Mouse (Mus musculus) forebrain, embryonic 11.5 days (tissue): ENCODE measurements around the gene Kcnh4. TPM values are rescaled to one million over a fixed set of nuclear protein-coding genes. Genes with fewer than 3 reads are reported as not detected.

Experiments
- ATAC-seq: fragments of 200-750 bp; cut with Nextera tagmentation; replicated peaks from 2 replicates; pipeline ENCODE4 v1.8.0; 2017; ENCODE audit warnings: moderate TSS enrichment; ENCODE audit not compliant: low FRiP score
- DNase-seq: peaks from one replicate; pipeline ENCODE4 v3.0.0-alpha.2; 2017; ENCODE audit warnings: low spot score
- H3K27ac ChIP-seq: fragments of 300-500 bp; sonication (generic); 2 replicates; pipeline ENCODE4 v1.5.1; 2014; ENCODE audit warnings: low read depth, low read length
- H3K27me3 ChIP-seq: fragments of 300-500 bp; sonication (generic); 2 replicates; pipeline ENCODE4 v1.6.1; 2014; ENCODE audit warnings: mild to moderate bottlenecking, low read length, mixed read lengths; ENCODE audit not compliant: control insufficient read depth, insufficient read depth
- H3K36me3 ChIP-seq: fragments of 300-500 bp; sonication (generic); 2 replicates; pipeline ENCODE4 v1.6.1; 2014; ENCODE audit warnings: mild to moderate bottlenecking, low read length, moderate library complexity, mixed read lengths; ENCODE audit not compliant: control insufficient read depth, insufficient read depth
- H3K4me1 ChIP-seq: fragments of 300-500 bp; sonication (generic); replicated peaks from 2 replicates; pipeline ENCODE4 v1.6.1; 2014; ENCODE audit warnings: low read length, mixed read lengths; ENCODE audit not compliant: control insufficient read depth, insufficient read depth
- H3K4me2 ChIP-seq: fragments of 300-500 bp; sonication (generic); 2 replicates; pipeline ENCODE4 v1.6.1; 2014; ENCODE audit warnings: low read depth, mild to moderate bottlenecking, low read length, moderate library complexity, mixed read lengths; ENCODE audit not compliant: severe bottlenecking
- H3K4me3 ChIP-seq: fragments of 300-500 bp; sonication (generic); 2 replicates; pipeline ENCODE4 v1.5.1; 2014; ENCODE audit warnings: low read depth, low read length
- H3K9ac ChIP-seq: fragments of 300-500 bp; sonication (generic); 2 replicates; pipeline ENCODE4 v1.6.1; 2014; ENCODE audit warnings: low read length
- H3K9me3 ChIP-seq: fragments of 300-500 bp; sonication (generic); 2 replicates; pipeline ENCODE4 v1.6.1; 2016; ENCODE audit warnings: low read length, mixed read lengths; ENCODE audit not compliant: control insufficient read depth
- WGBS: fragments of 180-500 bp; shearing (Covaris S2); extraction: QIAGEN DNeasy Blood & Tissue Kit; methylation state at CpG from one replicate; pipeline ENCODE4 v1.1.7; 2014; 5-methylcytosine and 5-hydroxymethylcytosine counted together
- polyA plus RNA-seq: library from polyadenylated mRNA; unstranded; fragments of >200 nt; fragmentation: Nextera tagmentation; extraction: Ambion mirVana; gene quantifications from 2 replicates; pipeline ENCODE4 v1.2.1, GENCODE M21; 2014

Kcnh4 gene
- polyA plus RNA-seq, 1 experiment from 2014 or later, result 2.7 TPM

DNA sequence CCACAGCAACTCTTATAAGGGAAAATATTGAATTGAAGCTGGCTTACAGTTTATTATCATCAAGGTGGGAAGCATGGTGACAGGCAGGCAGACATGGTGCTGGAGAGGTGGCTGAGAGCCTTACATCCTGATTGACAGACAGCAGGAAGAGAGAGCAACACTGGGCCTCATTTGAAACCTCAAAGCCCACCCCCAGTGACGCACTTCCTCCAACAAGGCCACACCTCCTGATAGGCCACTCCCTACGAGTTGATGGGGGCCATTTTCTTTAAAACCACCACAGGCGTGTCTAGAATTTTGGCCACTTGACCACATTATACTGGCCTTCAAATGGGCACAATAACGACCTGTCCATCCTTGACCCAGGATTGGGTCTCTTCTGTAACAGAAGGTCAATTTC lies 14.5 kb upstream of the Kcnh4 start:
- no peak for DNase-seq
- no peaks in the 10 kb centered on the region for H3K9me3 ChIP-seq
- no peaks in the 10 kb centered on the region for H3K27me3 ChIP-seq
- no peak for ATAC-seq
- no peaks in the 10 kb centered on the region for H3K36me3 ChIP-seq
- no peak overlapping the region for H3K4me3 ChIP-seq
- 76% methylated on average over 4 of the region's 4 CpGs for WGBS
- no peak overlapping the region for H3K4me2 ChIP-seq
- no peak overlapping the region for H3K9ac ChIP-seq
- no peak overlapping the region for H3K27ac ChIP-seq
- H3K4me1 ChIP-seq, result no peaks in the 10 kb centered on the region

GRCm38 (mm10) chr11:100770646-100771408 lies 11.1 kb upstream of the Kcnh4 start, which contains the start of gene Ghdc:
TSS of gene Ghdc (minus strand) at chr11:100770957.
- Histone ChIP-seq H3K36me3 (no peaks in the 10 kb centered on the region), H3K27me3 (no peaks in the 10 kb centered on the region), H3K4me1 (no peaks in the 10 kb centered on the region), H3K4me3 (peak within 1 kb of the TSS; percentile 35), H3K9me3 (no peaks in the 10 kb centered on the region), H3K4me2 (peak within 1 kb of the TSS; percentile 48), H3K9ac (peak within 1 kb of the TSS; percentile 37; the same call in 1 of the 2 replicates), H3K27ac (no peak within 1 kb of the TSS)
- peak; percentile 64 for DNase-seq
- WGBS, result 28% methylated on average over 17 of the region's 17 CpGs
- no peak for ATAC-seq

GRCm38 (mm10) chr11:100769980-100770379 lies 10.2 kb upstream of the Kcnh4 start:
- 54% methylated on average over 6 of the region's 6 CpGs for WGBS
- Histone ChIP-seq H3K4me2 (peak overlapping the region; percentile 48; the same call in 1 of the 2 replicates), H3K27me3 (no peaks in the 10 kb centered on the region), H3K4me1 (no peaks in the 10 kb centered on the region), H3K36me3 (no peaks in the 10 kb centered on the region), H3K27ac (no peak overlapping the region), H3K9ac (no peak overlapping the region), H3K4me3 (peak overlapping the region; percentile 6; the same call in 1 of the 2 replicates), H3K9me3 (no peaks in the 10 kb centered on the region)
- DNase-seq (no peak), ATAC-seq (no peak)

- Histone ChIP-seq H3K36me3 (no peaks in the 10 kb centered on the region), H3K27me3 (no peaks in the 10 kb centered on the region), H3K9ac (no peak overlapping the region), H3K9me3 (no peaks in the 10 kb centered on the region), H3K4me1 (no peaks in the 10 kb centered on the region), H3K4me2 (no peak overlapping the region), H3K27ac (no peak overlapping the region), H3K4me3 (no peak overlapping the region)
- ATAC-seq (no peak), DNase-seq (no peak)
- 90% methylated on average over 5 of the region's 5 CpGs for WGBS
Measured at GRCm38 (mm10) chr11:100767871-100768270, 8.1 kb upstream of the Kcnh4 start.

DNA sequence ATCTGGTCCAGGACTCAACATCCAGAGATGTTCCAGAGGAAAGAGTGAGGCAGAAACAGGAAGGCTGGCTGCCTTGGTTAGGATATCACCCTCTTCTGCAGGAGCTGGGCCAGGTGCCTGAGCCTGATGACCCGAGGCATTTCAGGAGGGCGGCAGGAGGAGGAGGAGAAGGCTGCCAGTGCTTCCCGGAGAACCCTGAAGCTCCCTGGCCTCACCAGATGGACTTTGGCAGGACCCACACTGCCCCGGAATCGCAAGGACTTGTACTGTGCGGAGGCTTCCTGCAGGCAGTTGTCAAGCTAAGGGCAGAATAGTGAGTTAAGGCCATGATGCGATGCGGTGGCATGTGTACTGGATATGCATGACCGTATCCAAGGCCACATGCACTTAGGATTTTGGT lies 7.0 kb upstream of the Kcnh4 start:
- Histone ChIP-seq H3K4me1 (no peaks in the 10 kb centered on the region), H3K9ac (no peak overlapping the region), H3K36me3 (no peaks in the 10 kb centered on the region), H3K27me3 (no peaks in the 10 kb centered on the region; the same call in 1 of the 2 replicates), H3K9me3 (no peaks in the 10 kb centered on the region), H3K4me3 (no peak overlapping the region), H3K27ac (no peak overlapping the region), H3K4me2 (no peak overlapping the region)
- WGBS, result 90% methylated on average over 9 of the region's 9 CpGs
- no peak for ATAC-seq
- no peak for DNase-seq

DNA sequence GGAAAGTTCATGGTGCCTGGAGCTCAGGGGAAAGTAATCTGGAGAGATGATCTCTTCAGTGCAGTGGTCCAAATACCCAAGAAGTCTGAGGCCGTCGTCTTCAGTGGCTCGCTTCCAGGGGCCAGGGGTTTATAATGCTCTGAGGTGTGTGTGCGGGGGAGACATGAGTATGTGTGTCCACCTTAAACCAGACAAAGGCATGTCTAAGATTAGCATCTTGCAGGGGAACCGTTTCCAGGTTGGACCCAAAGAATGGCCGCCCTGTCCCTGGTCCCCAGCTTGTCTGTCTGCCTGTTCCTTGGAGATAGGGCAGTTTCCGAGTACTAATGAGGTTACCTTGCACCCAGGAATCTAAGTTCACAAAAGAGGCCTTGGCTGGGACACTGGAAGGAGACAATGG lies 3.1 kb upstream of the Kcnh4 start, which contains the start of gene Hcrt:
Gene Hcrt, minus strand, starts transcription at position 101 of the 400 bp plus-strand sequence.
- whole genome bisulfite sequencing, result 89% methylated on average over 7 of the region's 7 CpGs
- Histone ChIP-seq H3K27ac (no peak within 1 kb of the TSS), H3K4me2 (peak within 1 kb of the TSS; percentile 85), H3K9me3 (no peaks in the 10 kb centered on the region), H3K36me3 (no peaks in the 10 kb centered on the region), H3K27me3 (peaks cover 13% of the 10 kb centered on the region), H3K4me3 (peak within 1 kb of the TSS; percentile 35), H3K4me1 (peaks cover 8% of the 10 kb centered on the region; the same call in 1 of the 2 replicates), H3K9ac (peak within 1 kb of the TSS; percentile 63)
- ATAC-seq (no peak), DNase-seq (no peak)

DNA sequence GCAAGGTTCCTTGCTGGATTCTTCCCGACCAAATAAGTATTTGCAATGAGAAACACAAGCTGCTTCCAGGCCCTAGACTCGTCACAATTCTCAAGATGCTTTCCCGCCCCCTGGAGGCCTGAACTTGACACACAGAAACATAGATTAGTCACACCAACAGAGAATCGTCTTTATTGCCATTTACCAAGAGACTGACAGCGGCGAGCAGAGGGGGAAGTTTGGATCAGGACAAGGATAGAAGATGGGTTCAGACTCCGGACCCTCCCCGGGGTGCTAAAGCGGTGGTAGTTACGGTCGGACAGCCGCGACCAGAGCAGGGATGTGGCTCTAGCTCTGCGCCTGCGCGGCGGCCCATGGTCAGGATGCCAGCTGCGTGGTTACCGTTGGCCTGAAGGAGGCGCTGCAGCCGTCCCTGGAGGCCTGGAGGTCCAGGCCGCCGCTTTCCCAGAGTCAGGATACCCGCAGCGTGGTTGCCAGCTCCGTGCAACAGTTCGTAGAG lies 1.9 kb upstream of the Kcnh4 start:
- ATAC-seq (peak; percentile 75), DNase-seq (peak; percentile 94)
- Histone ChIP-seq H3K4me2 (peak overlapping the region; percentile 85), H3K4me1 (peaks cover 8% of the 10 kb centered on the region; the same call in 1 of the 2 replicates), H3K9me3 (no peaks in the 10 kb centered on the region), H3K9ac (peak overlapping the region; percentile 63), H3K27me3 (peaks cover 13% of the 10 kb centered on the region), H3K4me3 (peak overlapping the region; percentile 35), H3K36me3 (no peaks in the 10 kb centered on the region), H3K27ac (no peak overlapping the region)
- under 1% methylated on average over 27 of the region's 27 CpGs for WGBS

- Histone ChIP-seq H3K4me2 (peak overlapping the region; percentile 83), H3K36me3 (no peaks in the 10 kb centered on the region), H3K27me3 (peaks cover 13% of the 10 kb centered on the region), H3K4me1 (peaks cover 8% of the 10 kb centered on the region; the same call in 1 of the 2 replicates), H3K27ac (no peak overlapping the region), H3K9me3 (no peaks in the 10 kb centered on the region), H3K4me3 (peak overlapping the region; percentile 35), H3K9ac (peak overlapping the region; percentile 45)
- WGBS, result under 1% methylated on average over 35 of the region's 35 CpGs
- DNase-seq (peak; percentile 85), ATAC-seq (peak; percentile 54)
Measured at GRCm38 (mm10) chr11:100758707-100759610, 783 bp downstream of the Kcnh4 start.
